Mouse (Mus musculus) stomach, embryonic 15.5 days (tissue): Measurements from ENCODE around the gene Ror1. TPM values are rescaled to one million over a fixed set of nuclear protein-coding genes. Genes with fewer than 3 reads are reported as not detected.
A peak's percentile ranks its signal among the peaks of the same experiment; 100 is the strongest.

Source experiments
- ATAC-seq: fragments of 200-750 bp; cut with Nextera tagmentation; 2 replicates; pipeline ENCODE4 v1.8.0; 2017; ENCODE audit warnings: low read depth, moderate number of reproducible peaks, moderate TSS enrichment; ENCODE audit not compliant: insufficient read depth, low FRiP score
- H3K27ac ChIP-seq: fragments of 300-500 bp; sonication (generic); 2 replicates; pipeline ENCODE4 v1.5.1; 2015; ENCODE audit warnings: mild to moderate bottlenecking, inconsistent platforms
- H3K27me3 ChIP-seq: fragments of 300-500 bp; sonication (generic); replicated peaks from 2 replicates; pipeline ENCODE4 v1.6.1; 2015; ENCODE audit warnings: inconsistent platforms
- H3K36me3 ChIP-seq: fragments of 300-500 bp; sonication (generic); 2 replicates; pipeline ENCODE4 v1.6.1; 2015; ENCODE audit warnings: inconsistent platforms
- H3K4me1 ChIP-seq: fragments of 300-500 bp; sonication (generic); 2 replicates; pipeline ENCODE4 v1.6.1; 2015; ENCODE audit warnings: inconsistent platforms
- H3K4me2 ChIP-seq: fragments of 300-500 bp; sonication (generic); 2 replicates; pipeline ENCODE4 v1.6.1; 2015; ENCODE audit warnings: mild to moderate bottlenecking, inconsistent platforms
- H3K4me3 ChIP-seq: fragments of 300-500 bp; sonication (generic); replicated peaks from 2 replicates; pipeline ENCODE4 v1.5.1; 2015; ENCODE audit warnings: inconsistent platforms
- H3K9ac ChIP-seq: fragments of 300-500 bp; sonication (generic); 2 replicates; pipeline ENCODE4 v1.6.1; 2015; ENCODE audit warnings: inconsistent platforms
- H3K9me3 ChIP-seq: fragments of 300-500 bp; sonication (generic); 2 replicates; pipeline ENCODE4 v1.6.1; 2016; ENCODE audit warnings: inconsistent platforms
- WGBS: fragments of 180-500 bp; shearing (Covaris S2); methylation state at CpG from one replicate; pipeline ENCODE4 v1.1.7; 2015; 5-methylcytosine and 5-hydroxymethylcytosine counted together
- polyA plus RNA-seq: library from polyadenylated mRNA; unstranded; fragments of >200 nt; fragmentation: Nextera tagmentation; extraction: Ambion mirVana; gene quantifications from 2 replicates; pipeline ENCODE4 v1.2.1, GENCODE M21; 2015

Ror1 gene
- polyA plus RNA-seq, 1 experiment from 2014 or later: 9.4 TPM

DNA sequence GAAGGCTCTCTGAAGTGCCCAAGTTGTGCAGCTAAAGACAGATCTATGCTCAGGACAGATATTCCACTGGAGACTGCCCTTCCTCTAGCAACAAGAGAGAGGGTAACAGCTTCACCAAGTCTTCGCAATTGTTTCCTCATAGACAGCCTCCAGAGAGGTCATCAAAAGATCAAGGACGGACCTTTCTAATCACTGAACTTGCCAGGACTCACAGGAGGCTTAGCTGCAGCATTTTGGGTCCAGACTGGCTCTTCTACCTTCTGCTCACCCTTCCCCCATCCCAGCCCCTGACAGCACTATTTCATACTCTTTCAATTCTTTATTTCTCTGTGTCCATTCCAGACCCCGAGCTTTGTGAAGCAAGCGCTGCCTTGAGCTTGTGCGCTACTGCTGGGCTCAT is 204.6 kb downstream of the Ror1 start:
- Histone ChIP-seq H3K4me1 (peaks cover 4% of the 10 kb centered on the region; the same call in 1 of the 2 replicates), H3K4me3 (no peak overlapping the region), H3K4me2 (no peak overlapping the region), H3K36me3 (no peaks in the 10 kb centered on the region), H3K27me3 (no peaks in the 10 kb centered on the region), H3K9me3 (no peaks in the 10 kb centered on the region), H3K9ac (no peak overlapping the region), H3K27ac (no peak overlapping the region)
- 49% methylated on average over 5 of the region's 5 CpGs for WGBS
- ATAC-seq: 0 out of 2 replicates have a peak, but pooled peaks have one; percentile 10

DNA sequence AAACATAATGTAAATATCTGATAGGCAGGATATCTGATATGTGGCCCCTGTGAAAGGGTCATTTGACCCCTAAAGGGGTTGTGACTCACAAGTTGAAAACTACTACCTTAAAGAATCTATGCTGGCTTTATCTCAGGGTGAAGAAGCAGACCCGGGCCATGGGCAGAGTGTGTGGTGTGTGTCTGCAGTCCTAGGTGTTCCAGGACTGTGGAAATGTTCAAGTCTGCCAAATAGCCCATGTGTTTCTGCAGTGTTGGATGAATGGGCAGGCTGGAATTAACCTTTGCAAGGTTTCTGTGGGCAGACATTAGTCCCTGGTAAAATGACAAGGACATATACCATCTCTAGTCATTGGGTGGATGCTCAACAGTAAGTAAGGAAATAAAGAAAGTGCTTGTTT is 205.8 kb downstream of the Ror1 start:
- WGBS: 72% methylated on average over 1 of the region's 1 CpGs
- Histone ChIP-seq H3K9me3 (no peaks in the 10 kb centered on the region), H3K4me3 (no peak overlapping the region), H3K27ac (no peak overlapping the region), H3K27me3 (no peaks in the 10 kb centered on the region), H3K36me3 (no peaks in the 10 kb centered on the region), H3K4me2 (no peak overlapping the region), H3K9ac (no peak overlapping the region), H3K4me1 (peaks cover 4% of the 10 kb centered on the region; the same call in 1 of the 2 replicates)
- ATAC-seq: no peak

DNA sequence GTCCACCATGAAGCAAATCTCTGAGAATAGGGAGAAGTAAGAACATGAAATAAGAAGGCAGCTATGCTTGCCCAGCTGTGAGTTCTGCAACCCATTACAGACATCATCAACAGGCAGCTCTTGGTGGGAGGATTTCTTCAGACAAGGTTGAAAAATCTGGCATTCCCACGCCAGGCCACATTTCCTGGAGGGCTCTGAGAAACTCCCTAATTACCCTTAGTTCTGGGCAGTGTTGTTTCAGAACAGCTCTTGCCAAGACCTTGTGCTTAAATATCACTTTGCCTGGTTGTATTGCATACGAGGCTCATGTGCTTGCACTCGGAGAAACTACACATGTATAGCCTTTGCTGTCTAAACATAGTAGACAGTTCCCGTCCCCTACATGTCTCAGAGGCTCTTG is 211.8 kb downstream of the Ror1 start:
- no peaks in the 10 kb centered on the region for H3K27me3 ChIP-seq
- no peaks in the 10 kb centered on the region for H3K36me3 ChIP-seq
- H3K9ac ChIP-seq: no peak overlapping the region
- 52% methylated on average over 4 of the region's 4 CpGs for WGBS
- H3K4me2 ChIP-seq: no peak overlapping the region
- H3K27ac ChIP-seq: no peak overlapping the region
- no peaks in the 10 kb centered on the region for H3K9me3 ChIP-seq
- H3K4me1 ChIP-seq: no peaks in the 10 kb centered on the region
- ATAC-seq: no peak
- no peak overlapping the region for H3K4me3 ChIP-seq

DNA sequence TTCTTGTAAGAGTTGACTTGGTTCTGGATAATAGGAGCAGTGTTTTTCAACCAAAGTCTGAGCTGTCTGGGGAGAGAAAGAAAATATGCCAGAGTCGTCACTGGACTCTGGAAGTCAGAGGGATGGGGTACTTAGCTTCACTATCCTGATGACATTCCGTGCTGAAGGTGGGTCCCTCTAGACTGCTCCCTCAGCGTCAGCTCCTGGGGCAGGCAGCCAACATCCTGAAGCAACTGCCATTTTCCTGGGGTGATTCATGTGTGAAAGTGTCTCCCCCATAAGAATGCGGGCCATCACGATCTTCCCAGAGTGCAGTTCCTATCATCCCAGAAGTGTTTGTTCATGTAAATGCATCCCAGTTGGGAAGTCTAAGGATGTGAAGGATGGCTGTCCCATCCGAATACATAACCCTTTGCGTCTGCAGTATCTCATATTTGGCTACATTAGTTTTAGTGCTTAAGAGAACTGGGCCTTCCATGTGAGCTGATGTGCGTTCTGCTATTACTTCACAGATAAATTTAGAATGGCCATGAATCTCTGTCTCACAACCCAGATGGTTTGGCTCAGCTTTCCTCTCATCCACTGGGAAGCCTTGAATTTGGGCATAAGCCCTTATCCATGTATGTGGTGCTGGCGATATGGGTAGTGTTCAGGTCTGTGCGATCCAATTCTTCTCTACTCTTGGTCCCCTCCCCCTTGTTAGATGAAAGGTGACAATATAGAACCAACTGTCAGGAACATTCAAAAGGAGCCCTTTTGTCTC is 216.4 kb downstream of the Ror1 start:
- Histone ChIP-seq H3K36me3 (no peaks in the 10 kb centered on the region), H3K4me3 (no peak overlapping the region), H3K27ac (peak overlapping the region; percentile 31), H3K4me2 (no peak overlapping the region), H3K9ac (no peak overlapping the region), H3K4me1 (no peaks in the 10 kb centered on the region), H3K27me3 (no peaks in the 10 kb centered on the region), H3K9me3 (no peaks in the 10 kb centered on the region)
- peak; percentile 65; the same call in 1 of the 2 replicates for ATAC-seq
- 62% methylated on average over 10 of the region's 10 CpGs for WGBS

DNA sequence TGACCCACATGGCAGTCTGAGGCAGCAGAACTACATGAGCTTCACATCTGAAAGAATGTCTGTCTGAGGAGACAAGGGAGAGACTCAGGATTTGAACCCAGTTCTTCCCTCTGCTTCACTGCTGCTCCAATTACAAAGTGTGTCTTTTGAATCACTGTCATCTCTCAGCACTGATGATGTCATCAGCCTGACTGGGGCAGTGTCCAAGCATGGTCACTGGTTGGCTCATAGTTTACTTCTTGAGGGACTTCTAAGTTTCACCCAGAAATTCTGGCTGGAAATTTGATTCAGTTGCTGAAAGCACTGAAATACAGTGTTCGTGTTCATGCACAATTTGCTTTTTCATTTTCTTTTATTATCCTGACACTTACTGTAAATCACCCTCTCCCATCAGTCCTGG is 219.5 kb downstream of the Ror1 start:
- Histone ChIP-seq H3K9ac (no peak overlapping the region), H3K4me2 (no peak overlapping the region), H3K4me3 (no peak overlapping the region), H3K36me3 (no peaks in the 10 kb centered on the region), H3K9me3 (no peaks in the 10 kb centered on the region), H3K27me3 (no peaks in the 10 kb centered on the region), H3K27ac (peak overlapping the region; percentile 36; the same call in 1 of the 2 replicates), H3K4me1 (no peaks in the 10 kb centered on the region)
- ATAC-seq: no peak
- 28% methylated on average over 1 of the region's 1 CpGs for WGBS

DNA sequence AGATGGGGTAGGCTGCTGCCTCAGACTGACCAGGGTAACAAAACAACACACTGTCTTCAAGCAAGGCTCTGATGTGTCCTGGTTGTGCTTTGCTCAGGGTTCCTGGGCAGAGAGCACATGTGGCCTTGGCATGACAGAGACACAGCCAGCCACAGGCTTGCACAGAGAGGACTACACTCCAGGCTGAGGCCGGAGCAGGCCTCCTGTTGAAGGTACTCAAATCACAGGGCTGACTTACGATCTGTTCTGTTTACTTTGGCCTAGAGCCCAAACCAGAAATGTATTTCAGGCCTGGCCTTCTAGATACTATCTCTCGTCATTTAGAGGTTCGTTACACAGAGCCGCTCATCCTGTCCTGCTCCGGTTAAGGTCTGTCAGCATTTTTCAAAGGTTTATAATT is 226.2 kb downstream of the Ror1 start:
- H3K9ac ChIP-seq: no peak overlapping the region
- H3K4me1 ChIP-seq: peaks cover 2% of the 10 kb centered on the region
- no peak overlapping the region for H3K4me2 ChIP-seq
- no peaks in the 10 kb centered on the region for H3K27me3 ChIP-seq
- WGBS: 23% methylated on average over 6 of the region's 6 CpGs
- no peaks in the 10 kb centered on the region for H3K36me3 ChIP-seq
- ATAC-seq: peak; percentile 70
- no peak overlapping the region for H3K4me3 ChIP-seq
- no peaks in the 10 kb centered on the region for H3K9me3 ChIP-seq
- peak overlapping the region; percentile 63 for H3K27ac ChIP-seq

DNA sequence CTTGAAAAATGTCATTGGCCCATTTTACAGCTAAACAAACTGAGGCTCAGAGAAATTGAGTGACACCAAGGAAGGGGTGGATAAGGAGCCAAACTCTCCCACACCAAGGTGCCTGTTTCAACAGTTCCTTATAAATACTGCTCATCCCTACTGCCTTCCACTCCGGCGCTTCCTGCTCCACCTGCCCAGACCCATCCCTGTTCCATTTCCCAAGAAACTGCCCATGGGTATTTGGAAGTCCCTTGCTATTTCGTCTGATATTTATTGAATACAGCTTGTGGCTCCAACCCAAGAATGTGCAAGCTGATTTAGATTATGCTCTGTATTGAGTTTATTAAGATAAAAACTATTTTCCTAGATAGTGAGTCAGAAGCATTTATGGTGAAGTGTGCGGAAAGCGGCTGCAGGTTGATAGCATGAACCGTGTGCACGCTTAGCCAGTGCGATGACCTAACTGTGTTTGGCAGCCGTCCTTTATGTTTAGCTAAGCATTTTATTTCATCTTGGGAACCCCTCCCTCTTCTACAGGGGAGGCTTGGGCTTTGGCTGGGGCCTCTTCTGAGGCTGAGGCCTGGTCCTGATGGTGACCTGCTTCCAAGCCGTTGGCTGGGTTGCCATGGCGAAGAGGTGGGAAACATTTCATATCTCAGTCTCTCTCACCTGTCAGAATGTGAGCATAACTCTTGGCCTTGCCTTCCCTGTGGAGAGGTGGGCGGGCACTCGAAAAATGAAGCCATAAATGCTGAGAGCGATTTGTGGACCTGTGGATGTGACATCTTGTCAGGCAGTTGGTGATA is 229.3 kb downstream of the Ror1 start:
- no peak overlapping the region for H3K4me2 ChIP-seq
- H3K4me1 ChIP-seq: peaks cover 2% of the 10 kb centered on the region
- no peaks in the 10 kb centered on the region for H3K27me3 ChIP-seq
- 62% methylated on average over 14 of the region's 14 CpGs for WGBS
- no peak overlapping the region for H3K27ac ChIP-seq
- no peaks in the 10 kb centered on the region for H3K9me3 ChIP-seq
- no peak overlapping the region for H3K4me3 ChIP-seq
- no peaks in the 10 kb centered on the region for H3K36me3 ChIP-seq
- ATAC-seq: peak; percentile 56
- no peak overlapping the region for H3K9ac ChIP-seq

DNA sequence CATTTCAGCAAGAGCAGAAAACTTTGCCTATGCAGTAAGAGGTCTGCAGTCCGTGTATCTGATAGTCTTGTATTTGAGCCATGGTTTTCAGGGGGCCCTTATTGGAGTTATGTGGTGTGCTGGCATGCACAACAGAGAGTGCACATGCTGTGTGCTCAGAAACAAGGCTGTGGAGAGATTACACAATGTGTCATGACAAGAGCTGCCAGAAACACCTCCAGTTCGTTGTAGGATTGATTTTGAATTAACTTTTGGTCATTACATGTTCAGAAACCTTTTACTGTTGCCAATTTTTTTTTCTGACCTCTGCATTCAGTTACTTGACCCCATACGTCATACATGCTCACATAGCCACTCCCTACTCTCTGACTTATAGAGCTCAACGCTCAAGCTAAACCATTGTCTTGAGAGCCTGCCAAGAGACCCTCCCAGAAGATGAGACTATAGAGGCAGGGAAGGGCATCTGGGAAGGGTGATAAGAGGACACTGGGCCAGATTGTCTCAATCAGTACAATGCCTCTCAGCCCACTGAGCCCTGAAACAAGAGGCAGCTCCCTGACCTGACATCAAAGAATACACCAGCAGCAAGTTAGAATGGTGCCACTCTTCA is 232.9 kb downstream of the Ror1 start:
- Histone ChIP-seq H3K36me3 (no peaks in the 10 kb centered on the region), H3K9me3 (no peaks in the 10 kb centered on the region), H3K27ac (no peak overlapping the region), H3K4me3 (no peak overlapping the region), H3K27me3 (no peaks in the 10 kb centered on the region), H3K9ac (no peak overlapping the region), H3K4me1 (no peaks in the 10 kb centered on the region), H3K4me2 (no peak overlapping the region)
- WGBS: 45% methylated on average over 4 of the region's 4 CpGs
- no peak for ATAC-seq

DNA sequence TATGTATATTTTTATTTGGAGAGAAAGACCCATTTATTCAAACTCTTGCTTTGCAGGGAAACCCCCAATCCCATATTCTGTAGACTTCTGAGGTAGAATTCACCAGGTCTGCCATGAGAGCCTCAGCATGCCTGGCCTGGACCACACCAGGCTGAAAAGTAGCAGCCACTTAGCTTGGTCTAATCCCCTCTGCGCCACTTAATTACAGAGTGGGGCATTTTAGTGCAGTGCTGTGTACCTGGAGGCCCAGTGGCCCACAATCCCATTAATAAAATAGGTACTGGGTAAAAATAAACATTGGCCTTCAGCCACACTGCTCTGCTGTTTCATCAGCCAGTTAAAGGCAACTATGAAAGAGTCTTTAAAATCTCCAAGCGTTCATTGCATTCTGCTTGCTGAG is 239.6 kb downstream of the Ror1 start:
- no peaks in the 10 kb centered on the region for H3K4me1 ChIP-seq
- no peak overlapping the region for H3K9ac ChIP-seq
- ATAC-seq: no peak
- 64% methylated on average over 2 of the region's 2 CpGs for WGBS
- H3K4me3 ChIP-seq: no peak overlapping the region
- no peak overlapping the region for H3K27ac ChIP-seq
- no peaks in the 10 kb centered on the region for H3K36me3 ChIP-seq
- H3K27me3 ChIP-seq: no peaks in the 10 kb centered on the region
- H3K9me3 ChIP-seq: no peaks in the 10 kb centered on the region
- no peak overlapping the region for H3K4me2 ChIP-seq

DNA sequence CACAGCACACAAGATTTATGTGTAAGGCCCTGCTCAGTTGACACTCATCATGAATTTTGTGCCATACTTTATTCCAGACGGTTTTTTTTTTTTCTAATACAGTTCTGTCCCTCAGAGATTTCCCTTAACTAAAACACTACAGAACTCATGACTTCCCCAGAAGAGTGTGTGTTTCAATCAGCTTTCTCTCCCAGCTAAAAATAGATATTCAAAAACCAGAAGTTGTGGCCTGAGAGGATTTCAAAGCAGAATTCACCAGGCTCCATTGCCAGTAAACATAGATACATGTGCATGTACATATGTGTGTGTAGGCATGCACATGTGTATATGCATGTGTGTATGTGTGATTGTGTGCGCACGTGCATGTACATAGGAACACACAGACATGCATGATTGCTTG is 252.2 kb downstream of the Ror1 start:
- Histone ChIP-seq H3K4me3 (no peak overlapping the region), H3K36me3 (no peaks in the 10 kb centered on the region), H3K27me3 (no peaks in the 10 kb centered on the region), H3K27ac (no peak overlapping the region), H3K9me3 (no peaks in the 10 kb centered on the region), H3K4me2 (no peak overlapping the region), H3K9ac (no peak overlapping the region), H3K4me1 (no peaks in the 10 kb centered on the region)
- 77% methylated on average over 3 of the region's 3 CpGs for WGBS
- no peak for ATAC-seq

DNA sequence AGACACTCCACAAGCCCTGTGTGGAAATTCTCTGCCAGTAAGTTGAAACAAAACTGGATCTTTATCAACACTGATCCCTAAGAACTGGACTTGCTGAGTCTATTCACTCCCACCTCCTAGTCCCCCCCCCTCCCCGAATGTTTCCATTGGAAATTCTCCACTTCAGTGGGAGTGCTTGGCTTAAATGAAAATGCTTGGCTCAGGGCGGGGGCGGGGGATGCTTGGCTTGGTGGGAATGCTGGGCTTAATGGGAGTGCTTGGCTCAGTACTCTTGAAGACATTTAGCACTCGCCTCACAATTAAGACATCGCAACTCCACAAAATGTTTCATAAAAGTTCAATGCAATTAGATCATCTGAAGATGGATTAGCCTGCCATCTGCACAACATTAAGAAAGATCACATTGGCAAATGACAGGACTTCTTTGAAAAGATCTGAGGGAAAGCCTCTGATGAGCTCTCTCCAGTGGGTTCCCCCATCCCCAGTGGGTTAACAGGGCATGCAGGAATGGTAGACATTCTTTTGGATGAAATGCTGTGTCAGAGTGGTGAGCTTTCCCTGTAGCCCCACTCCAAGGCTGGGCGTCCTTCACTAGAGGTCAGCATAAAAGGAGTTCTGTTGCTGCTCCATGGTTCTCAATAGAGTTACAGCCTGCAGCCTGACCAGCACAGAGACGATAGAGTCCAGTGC is 254.7 kb downstream of the Ror1 start:
- Histone ChIP-seq H3K36me3 (no peaks in the 10 kb centered on the region), H3K27me3 (no peaks in the 10 kb centered on the region), H3K9ac (no peak overlapping the region), H3K27ac (no peak overlapping the region), H3K4me3 (no peak overlapping the region), H3K9me3 (no peaks in the 10 kb centered on the region), H3K4me1 (no peaks in the 10 kb centered on the region), H3K4me2 (no peak overlapping the region)
- ATAC-seq: peak; percentile 10; the same call in 1 of the 2 replicates
- WGBS: 83% methylated on average over 7 of the region's 7 CpGs
